Mouse (Mus musculus): Measurements from ENCODE around the gene Zfp827. TPM values are rescaled to one million over a fixed set of nuclear protein-coding genes. Genes with fewer than 3 reads are reported as not detected.
A peak's percentile ranks its signal among the peaks of the same experiment; 100 is the strongest.

The Zfp827 gene
- total and polyA plus RNA-seq, 2 experiments from 2014 or later = 8.8 to 37.0 TPM

DNA sequence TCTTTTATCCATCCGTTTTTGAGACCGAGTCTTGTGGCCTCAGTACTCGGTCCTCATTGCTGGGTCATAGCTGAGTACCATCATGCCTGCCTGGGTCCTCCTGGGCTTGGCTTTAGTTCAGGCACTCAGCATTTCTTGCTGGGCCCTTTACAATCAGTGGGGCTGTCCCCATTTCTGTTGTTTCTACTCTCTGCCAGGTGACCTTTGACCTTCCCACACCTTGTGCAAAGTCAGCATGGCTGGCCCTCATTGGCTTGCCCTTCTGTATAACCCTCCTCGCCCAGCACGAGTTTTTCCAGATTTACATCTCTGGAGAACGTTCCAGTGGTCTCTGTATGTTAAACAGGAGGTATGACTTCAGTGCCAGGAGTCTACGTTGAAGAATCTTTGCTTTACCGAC is 83.2 kb downstream of the Zfp827 start:
- Histone ChIP-seq H3K36me3 (ENCODE audit: insufficient read depth, low read length) (no peaks in the 10 kb centered on the region; the same call in 1 of the 2 replicates), H3K9ac (replicated peaks; ENCODE audit: low read length, poor library complexity, severe bottlenecking) (no peak overlapping the region), H3K4me3 (ENCODE audit: low read depth, low read length) (no peak overlapping the region), H3K4me1 (ENCODE audit: insufficient read depth, low read length) (no peaks in the 10 kb centered on the region), H3K27me3 (ENCODE audit: insufficient read depth, low read length) (no peaks in the 10 kb centered on the region), H3K27ac (ENCODE audit: low read depth, low read length) (no peak overlapping the region), H3K4me2 (ENCODE audit: low read depth, low read length, poor library complexity, severe bottlenecking) (no peak overlapping the region), H3K9me3 (ENCODE audit: low read length) (no peaks in the 10 kb centered on the region)
- 93% methylated on average over 8 of the region's 8 CpGs for WGBS
- no peak for ATAC-seq (ENCODE audit: low FRiP score)
- DNase-seq (ENCODE audit: low spot score) = no peak
- TF ChIP-seq CTCF (IDR thresholded peaks at IDR 0.05) = no peak

GRCm38 (mm10) chr8:79112480-79112879 is 84.2 kb downstream of the Zfp827 start:
- WGBS = 95% methylated on average over 18 of the region's 18 CpGs
- Histone ChIP-seq H3K4me2 (ENCODE audit: low read depth, low read length, poor library complexity, severe bottlenecking) (no peak overlapping the region), H3K9ac (replicated peaks; ENCODE audit: low read length, poor library complexity, severe bottlenecking) (no peak overlapping the region), H3K4me3 (ENCODE audit: low read depth, low read length) (no peak overlapping the region), H3K27ac (ENCODE audit: low read depth, low read length) (no peak overlapping the region), H3K27me3 (ENCODE audit: insufficient read depth, low read length) (no peaks in the 10 kb centered on the region), H3K36me3 (ENCODE audit: insufficient read depth, low read length) (no peaks in the 10 kb centered on the region; the same call in 1 of the 2 replicates), H3K9me3 (ENCODE audit: low read length) (no peaks in the 10 kb centered on the region), H3K4me1 (ENCODE audit: insufficient read depth, low read length) (no peaks in the 10 kb centered on the region)
- DNase-seq (ENCODE audit: low spot score) (no peak), ATAC-seq (ENCODE audit: low FRiP score) (0 out of 2 replicates have a peak, but pooled peaks have one; percentile 13)
- TF ChIP-seq CTCF (IDR thresholded peaks at IDR 0.05) = no peak

DNA sequence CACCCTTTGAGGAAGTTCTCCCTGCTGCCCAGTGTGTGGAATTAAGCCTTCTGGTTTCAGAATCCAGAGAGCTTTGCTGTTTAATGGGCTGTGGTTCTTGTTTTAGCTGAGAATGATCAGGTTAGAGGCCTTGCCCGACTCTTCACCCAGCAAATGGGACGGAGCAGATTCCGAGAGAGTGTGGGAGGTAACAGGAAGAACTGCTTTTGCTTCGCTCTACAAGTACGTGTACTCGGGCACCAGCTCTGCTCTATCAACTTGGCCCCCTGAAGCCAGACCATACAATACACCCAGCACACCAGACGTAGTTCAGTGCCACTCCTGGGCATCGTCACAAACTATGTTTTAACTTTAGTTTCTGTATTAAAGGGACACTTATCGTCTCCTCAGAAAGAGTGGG is 85.3 kb downstream of the Zfp827 start:
- WGBS = 93% methylated on average over 9 of the region's 9 CpGs
- Histone ChIP-seq H3K4me1 (ENCODE audit: insufficient read depth, low read length) (no peaks in the 10 kb centered on the region), H3K4me3 (ENCODE audit: low read depth, low read length) (no peak overlapping the region), H3K27ac (ENCODE audit: low read depth, low read length) (no peak overlapping the region), H3K27me3 (ENCODE audit: insufficient read depth, low read length) (no peaks in the 10 kb centered on the region), H3K9me3 (ENCODE audit: low read length) (no peaks in the 10 kb centered on the region), H3K36me3 (ENCODE audit: insufficient read depth, low read length) (peaks cover 5% of the 10 kb centered on the region; the same call in 1 of the 2 replicates), H3K4me2 (ENCODE audit: low read depth, low read length, poor library complexity, severe bottlenecking) (no peak overlapping the region), H3K9ac (replicated peaks; ENCODE audit: low read length, poor library complexity, severe bottlenecking) (no peak overlapping the region)
- no peak for TF ChIP-seq CTCF (IDR thresholded peaks at IDR 0.05)
- ATAC-seq (ENCODE audit: low FRiP score) (no peak), DNase-seq (ENCODE audit: low spot score) (no peak)

- Histone ChIP-seq H3K4me1 (ENCODE audit: insufficient read depth, low read length) (no peaks in the 10 kb centered on the region), H3K27ac (ENCODE audit: low read depth, low read length) (no peak overlapping the region), H3K4me3 (ENCODE audit: low read depth, low read length) (no peak overlapping the region), H3K4me2 (ENCODE audit: low read depth, low read length, poor library complexity, severe bottlenecking) (no peak overlapping the region), H3K9ac (replicated peaks; ENCODE audit: low read length, poor library complexity, severe bottlenecking) (no peak overlapping the region), H3K9me3 (ENCODE audit: low read length) (no peaks in the 10 kb centered on the region), H3K27me3 (ENCODE audit: insufficient read depth, low read length) (no peaks in the 10 kb centered on the region), H3K36me3 (ENCODE audit: insufficient read depth, low read length) (peaks cover 5% of the 10 kb centered on the region; the same call in 1 of the 2 replicates)
- no peak for DNase-seq (ENCODE audit: low spot score)
- TF ChIP-seq CTCF (IDR thresholded peaks at IDR 0.05) = no peak
- no peak for ATAC-seq (ENCODE audit: low FRiP score)
- 67% methylated on average over 6 of the region's 6 CpGs for WGBS
These were observed 86.3 kb downstream of the Zfp827 start for GRCm38 (mm10) chr8:79114561-79114960.

DNA sequence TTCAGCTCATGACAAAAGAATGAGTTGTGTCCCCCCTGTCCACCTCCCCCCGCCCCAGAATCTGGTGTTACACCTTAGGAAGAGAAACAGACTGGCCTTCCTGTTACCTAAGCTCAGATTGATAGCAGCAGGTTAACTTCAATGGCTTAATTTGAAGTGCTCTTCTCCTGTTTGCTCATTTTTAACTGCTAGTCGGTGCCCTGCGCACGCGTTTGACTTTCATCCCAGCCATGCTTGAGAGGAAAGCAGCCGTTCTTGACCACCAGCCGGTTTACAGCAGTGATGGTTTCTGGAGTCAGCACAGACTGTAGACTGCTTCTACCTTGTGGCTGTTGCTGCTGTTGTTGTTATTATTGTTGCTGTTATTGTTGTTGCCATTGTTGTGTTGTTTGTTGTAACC is 88.2 kb downstream of the Zfp827 start:
- H3K4me2 ChIP-seq (ENCODE audit: low read depth, low read length, poor library complexity, severe bottlenecking) = no peak overlapping the region
- no peak for ATAC-seq (ENCODE audit: low FRiP score)
- no peaks in the 10 kb centered on the region for H3K4me1 ChIP-seq (ENCODE audit: insufficient read depth, low read length)
- H3K27ac ChIP-seq (ENCODE audit: low read depth, low read length) = no peak overlapping the region
- H3K36me3 ChIP-seq (ENCODE audit: insufficient read depth, low read length) = peaks cover 13% of the 10 kb centered on the region; the same call in 1 of the 2 replicates
- no peak for TF ChIP-seq CTCF (IDR thresholded peaks at IDR 0.05)
- DNase-seq (ENCODE audit: low spot score) = no peak
- H3K27me3 ChIP-seq (ENCODE audit: insufficient read depth, low read length) = no peaks in the 10 kb centered on the region
- H3K4me3 ChIP-seq (ENCODE audit: low read depth, low read length) = no peak overlapping the region
- H3K9ac ChIP-seq (replicated peaks; ENCODE audit: low read length, poor library complexity, severe bottlenecking) = no peak overlapping the region
- WGBS = 91% methylated on average over 7 of the region's 7 CpGs
- no peaks in the 10 kb centered on the region for H3K9me3 ChIP-seq (ENCODE audit: low read length)

- Histone ChIP-seq H3K9me3 (ENCODE audit: low read length) (no peaks in the 10 kb centered on the region), H3K4me2 (ENCODE audit: low read depth, low read length, poor library complexity, severe bottlenecking) (no peak overlapping the region)
- WGBS = 90% methylated on average over 7 of the region's 7 CpGs
These were observed 89.5 kb downstream of the Zfp827 start for GRCm38 (mm10) chr8:79117711-79118110.

More at GRCm38 (mm10) chr8:79117711-79118110, 89.5 kb downstream of the Zfp827 start:
- peaks cover 23% of the 10 kb centered on the region for H3K36me3 ChIP-seq (ENCODE audit: insufficient read depth, low read length)
- no peak overlapping the region for H3K4me3 ChIP-seq (ENCODE audit: low read depth, low read length)
- TF ChIP-seq CTCF (IDR thresholded peaks at IDR 0.05) = no peak
- DNase-seq (ENCODE audit: low spot score) = no peak
- no peaks in the 10 kb centered on the region for H3K27me3 ChIP-seq (ENCODE audit: insufficient read depth, low read length)
- ATAC-seq (ENCODE audit: low FRiP score) = no peak
- no peak overlapping the region for H3K27ac ChIP-seq (ENCODE audit: low read depth, low read length)
- no peak overlapping the region for H3K9ac ChIP-seq (replicated peaks; ENCODE audit: low read length, poor library complexity, severe bottlenecking)
- no peaks in the 10 kb centered on the region for H3K4me1 ChIP-seq (ENCODE audit: insufficient read depth, low read length)
